Mouse (Mus musculus) Patski (cell line): ENCODE measurements at regions not wholly inside any gene's neighbourhood (a gene's known extent, or its start where the extent isn't known, plus 50 kb on each side); places are given as distances from the start of the nearest gene placed in this dataset.
"Not testable (repeated sequence)": the region's sequence is repeated elsewhere in the genome, so short reads cannot be mapped to it uniquely, and the experiment has no call there.

Experiments
- ATAC-seq: fragments of 100-300 bp; one replicate; pipeline ENCODE4 v1.8.0; 2021
- CTCF ChIA-PET: fragments of 350-600 bp; sonication (Branson Sonifier 250); formaldehyde crosslinking; loops from one replicate; lab custom pipeline; 2022; ENCODE audit warnings: inconsistent platforms; lab: Charles Lee
- POLR2A ChIA-PET: fragments of 350-600 bp; sonication (Branson Sonifier 250); formaldehyde crosslinking; loops from one replicate; lab custom pipeline; 2022; ENCODE audit warnings: antibody characterized with exemption, inconsistent platforms; lab: Charles Lee
- DNase-seq: peaks from one replicate; pipeline ENCODE4 v3.0.0-alpha.2; 2011; ENCODE audit warnings: low read depth, low spot score
- H3K27me3 ChIP-seq: fragments of 371-371 bp; one replicate; pipeline ENCODE4 v1.5.1; 2021
- CTCF ChIP-seq: fragments of 100-300 bp; IDR thresholded peaks from one replicate; pipeline ENCODE4 v1.5.1; 2021
- in situ Hi-C: fragments of 300-500 bp; cut with MboI; formaldehyde crosslinking; loops from 3 replicates; pipeline ENCODE4 v1.11.1; 2018; ENCODE audit warnings: low pct_unique_long_range_greater_than_20kb, mixed read lengths

GRCm38 (mm10) chr3:121588737-121589493, 56.7 kb upstream of the Slc44a3 start:
- in situ Hi-C loops: no loop called here
- CTCF ChIA-PET: interaction anchor here (1.2 to 2.3 kb wide), 2 partner anchors 12 to 17 kb away, joined by 3 to 8 read pairs; no protein-coding TSS in a partner anchor
- POLR2A ChIA-PET: no interaction called here
- no peaks in the 10 kb centered on the region for H3K27me3 ChIP-seq
- ATAC-seq (no peak), DNase-seq (no peak)
- TF ChIP-seq CTCF: no peak

- ATAC-seq (no peak), DNase-seq (no peak)
- ChIA-PET POLR2A (interaction anchor here (0.6 to 1.7 kb wide), 7 partner anchors 9 to 481 kb away, joined by 3 to 10 read pairs (median 4); no protein-coding TSS in a partner anchor), CTCF (interaction anchor here (1.2 to 2.1 kb wide), 8 partner anchors 13 to 176 kb away, joined by 3 to 5 read pairs (median 4); no protein-coding TSS in a partner anchor)
- no peak for TF ChIP-seq CTCF
- H3K27me3 ChIP-seq: no peaks in the 10 kb centered on the region
- in situ Hi-C loops: no loop called here
These were observed 53.1 kb upstream of the Slc44a3 start for GRCm38 (mm10) chr3:121585306-121585705.

GRCm38 (mm10) chr3:121584736-121585151, 52.5 kb upstream of the Slc44a3 start:
- ChIA-PET CTCF (interaction anchor here (1.2 to 2.1 kb wide), 9 partner anchors 14 to 176 kb away, joined by 3 to 6 read pairs (median 4); no protein-coding TSS in a partner anchor), POLR2A (interaction anchor here (0.7 to 1.7 kb wide), 4 partner anchors 9 to 29 kb away, joined by 3 to 10 read pairs (median 4); no protein-coding TSS in a partner anchor)
- in situ Hi-C loops: no loop called here
- peak; percentile 90 for ATAC-seq
- peak; percentile 99 for DNase-seq
- TF ChIP-seq CTCF: no peak
- H3K27me3 ChIP-seq: no peaks in the 10 kb centered on the region

GRCm38 (mm10) chr3:121584317-121584716, 52.1 kb upstream of the Slc44a3 start:
- ChIA-PET POLR2A (interaction anchor here (0.7 to 1.7 kb wide), 4 partner anchors 9 to 29 kb away, joined by 3 to 10 read pairs (median 4); no protein-coding TSS in a partner anchor), CTCF (interaction anchor here (1.2 to 2.4 kb wide), 10 partner anchors 11 to 177 kb away, joined by 3 to 10 read pairs (median 4); no protein-coding TSS in a partner anchor)
- no peak for ATAC-seq
- TF ChIP-seq CTCF: no peak
- in situ Hi-C loops: no loop called here
- no peak for DNase-seq
- H3K27me3 ChIP-seq: no peaks in the 10 kb centered on the region

GRCm38 (mm10) chr3:121582711-121583110, 50.5 kb upstream of the Slc44a3 start:
- DNase-seq, POLR2A ChIA-PET, ATAC-seq, in situ Hi-C loops, H3K27me3 ChIP-seq: not testable (repeated sequence)
- peak; percentile 50 for TF ChIP-seq CTCF
- CTCF ChIA-PET: interaction anchor here (1.3 to 2.4 kb wide), 4 partner anchors 10 to 154 kb away, joined by 3 to 10 read pairs (median 6); no protein-coding TSS in a partner anchor
